Mouse (Mus musculus): Measurements from ENCODE around the gene Clba1.
"Not testable (repeated sequence)": the region's sequence is repeated elsewhere in the genome, so short reads cannot be mapped to it uniquely, and the experiment has no call there.

Clba1 gene

GRCm38 (mm10) chr12:112819057-112819662 lies 10.4 kb downstream of the Clba1 start:
- no peak for DNase-seq (ENCODE audit: low spot score)

GRCm38 (mm10) chr12:112820401-112820999 lies 11.8 kb downstream of the Clba1 start:
- no peak for DNase-seq (ENCODE audit: low spot score)

GRCm38 (mm10) chr12:112821216-112821615 lies 12.5 kb downstream of the Clba1 start:
- DNase-seq (ENCODE audit: low spot score) = no peak

GRCm38 (mm10) chr12:112821974-112822373 lies 13.2 kb downstream of the Clba1 start:
- DNase-seq (ENCODE audit: low spot score) = no peak

- no peak for DNase-seq (ENCODE audit: low spot score)
Observed at GRCm38 (mm10) chr12:112822676-112823075, 13.9 kb downstream of the Clba1 start.

GRCm38 (mm10) chr12:112823221-112823620 lies 14.5 kb downstream of the Clba1 start:
- DNase-seq (ENCODE audit: low spot score) = no peak

GRCm38 (mm10) chr12:112825901-112826300 lies 17.2 kb downstream of the Clba1 start:
- DNase-seq (ENCODE audit: low spot score) = no peak

- peak; percentile 62 for DNase-seq (ENCODE audit: low spot score)
Observed at GRCm38 (mm10) chr12:112828501-112829243, 19.9 kb downstream of the Clba1 start.

- DNase-seq (ENCODE audit: low spot score) = peak; percentile 97
Observed at GRCm38 (mm10) chr12:112829244-112829864, 20.6 kb downstream of the Clba1 start, which contains the start of gene Cdca4. Cdca4 (minus strand) TSS chr12:112829423.

GRCm38 (mm10) chr12:112830141-112830540 lies 21.4 kb downstream of the Clba1 start:
- no peak for DNase-seq (ENCODE audit: low spot score)

- DNase-seq (ENCODE audit: low spot score) = no peak
Observed at GRCm38 (mm10) chr12:112830570-112830969, 21.8 kb downstream of the Clba1 start.

- DNase-seq (ENCODE audit: low spot score) = no peak
Observed at GRCm38 (mm10) chr12:112832411-112832810, 23.7 kb downstream of the Clba1 start.

- no peak for DNase-seq (ENCODE audit: low spot score)
Observed at GRCm38 (mm10) chr12:112833527-112833926, 24.8 kb downstream of the Clba1 start.

- DNase-seq (ENCODE audit: low spot score) = no peak
Observed at GRCm38 (mm10) chr12:112835046-112835445, 26.3 kb downstream of the Clba1 start.

GRCm38 (mm10) chr12:112840209-112841086 lies 31.7 kb downstream of the Clba1 start:
- DNase-seq (ENCODE audit: low spot score) = no peak

GRCm38 (mm10) chr12:112841338-112841892 lies 32.7 kb downstream of the Clba1 start:
- DNase-seq (ENCODE audit: low spot score) = not testable (repeated sequence)

- not testable (repeated sequence) for DNase-seq (ENCODE audit: low spot score)
Observed at GRCm38 (mm10) chr12:112842128-112842527, 33.4 kb downstream of the Clba1 start.

- DNase-seq (ENCODE audit: low spot score) = peak; percentile 93
Observed at GRCm38 (mm10) chr12:112843803-112844202, 35.1 kb downstream of the Clba1 start.

GRCm38 (mm10) chr12:112847880-112848279 lies 39.1 kb downstream of the Clba1 start:
- no peak for DNase-seq (ENCODE audit: low spot score)

GRCm38 (mm10) chr12:112849235-112850022 lies 40.7 kb downstream of the Clba1 start:
- no peak for DNase-seq (ENCODE audit: low spot score)
